Mouse (Mus musculus) liver, embryonic 12.5 days (tissue): ENCODE data around the gene Inpp5f. TPM values are rescaled to one million over a fixed set of nuclear protein-coding genes. Genes with fewer than 3 reads are reported as not detected.
A peak's percentile ranks its signal among the peaks of the same experiment; 100 is the strongest.

Experiments used
- ATAC-seq: fragments of 200-750 bp; cut with Nextera tagmentation; 2 replicates; pipeline ENCODE4 v1.8.0; 2017; ENCODE audit warnings: moderate number of reproducible peaks, mild to moderate bottlenecking, moderate library complexity
- H3K27ac ChIP-seq: fragments of 300-500 bp; sonication (generic); 2 replicates; pipeline ENCODE4 v1.5.1; 2016; ENCODE audit warnings: mild to moderate bottlenecking
- H3K27me3 ChIP-seq: fragments of 300-500 bp; sonication (generic); replicated peaks from 2 replicates; pipeline ENCODE4 v1.6.1; 2016; ENCODE audit warnings: mild to moderate bottlenecking, moderate library complexity
- H3K36me3 ChIP-seq: fragments of 300-500 bp; sonication (generic); 2 replicates; pipeline ENCODE4 v1.6.1; 2016; ENCODE audit warnings: mild to moderate bottlenecking, moderate library complexity
- H3K4me1 ChIP-seq: fragments of 300-500 bp; sonication (generic); 2 replicates; pipeline ENCODE4 v1.6.1; 2016
- H3K4me2 ChIP-seq: fragments of 300-500 bp; sonication (generic); 2 replicates; pipeline ENCODE4 v1.6.1; 2016; ENCODE audit warnings: mild to moderate bottlenecking, moderate library complexity
- H3K4me3 ChIP-seq: fragments of 300-500 bp; sonication (generic); 2 replicates; pipeline ENCODE4 v1.5.1; 2016; ENCODE audit warnings: mild to moderate bottlenecking, moderate library complexity
- H3K9ac ChIP-seq: fragments of 300-500 bp; sonication (generic); 2 replicates; pipeline ENCODE4 v1.6.1; 2016; ENCODE audit warnings: mild to moderate bottlenecking, moderate library complexity
- H3K9me3 ChIP-seq: fragments of 300-500 bp; sonication (generic); replicated peaks from 2 replicates; pipeline ENCODE4 v1.6.1; 2016; ENCODE audit warnings: mild to moderate bottlenecking, moderate library complexity
- WGBS: fragments of 180-500 bp; shearing (Covaris S2); methylation state at CpG from one replicate; pipeline ENCODE4 v1.1.7; 2016; ENCODE audit not compliant: insufficient replicate concordance; 5-methylcytosine and 5-hydroxymethylcytosine counted together
- polyA plus RNA-seq: library from polyadenylated mRNA; unstranded; fragments of >200 nt; fragmentation: Nextera tagmentation; extraction: Ambion mirVana; gene quantifications from 2 replicates; pipeline ENCODE4 v1.2.1, GENCODE M21; 2016

Gene Inpp5f
- polyA plus RNA-seq, 1 experiment from 2014 or later, result 9.3 TPM

GRCm38 (mm10) chr7:128578199-128578945, 32.8 kb upstream of the Inpp5f start:
- Histone ChIP-seq H3K4me3 (no peak overlapping the region), H3K27ac (no peak overlapping the region), H3K9me3 (no peaks in the 10 kb centered on the region), H3K4me2 (no peak overlapping the region), H3K27me3 (0 out of 2 replicates have a peak, but pooled peaks cover 5% of the 10 kb centered on the region), H3K36me3 (no peaks in the 10 kb centered on the region), H3K4me1 (peaks cover 27% of the 10 kb centered on the region), H3K9ac (no peak overlapping the region)
- no peak for ATAC-seq
- WGBS, result 72% methylated on average over 10 of the region's 10 CpGs

GRCm38 (mm10) chr7:128579381-128579780, 31.7 kb upstream of the Inpp5f start:
- Histone ChIP-seq H3K4me1 (peaks cover 27% of the 10 kb centered on the region), H3K27ac (no peak overlapping the region), H3K27me3 (0 out of 2 replicates have a peak, but pooled peaks cover 5% of the 10 kb centered on the region), H3K9ac (no peak overlapping the region), H3K4me3 (no peak overlapping the region), H3K9me3 (no peaks in the 10 kb centered on the region), H3K4me2 (no peak overlapping the region), H3K36me3 (no peaks in the 10 kb centered on the region)
- no peak for ATAC-seq
- 48% methylated on average over 2 of the region's 2 CpGs for WGBS

GRCm38 (mm10) chr7:128580318-128580717, 30.8 kb upstream of the Inpp5f start:
- no peak overlapping the region for H3K9ac ChIP-seq
- H3K9me3 ChIP-seq, result no peaks in the 10 kb centered on the region
- H3K4me2 ChIP-seq, result no peak overlapping the region
- no peaks in the 10 kb centered on the region for H3K36me3 ChIP-seq
- H3K27ac ChIP-seq, result no peak overlapping the region
- H3K27me3 ChIP-seq, result no peaks in the 10 kb centered on the region
- 54% methylated on average over 6 of the region's 6 CpGs for WGBS
- peak; percentile 62 for ATAC-seq
- H3K4me1 ChIP-seq, result peaks cover 27% of the 10 kb centered on the region
- no peak overlapping the region for H3K4me3 ChIP-seq

GRCm38 (mm10) chr7:128581864-128582484, 29.2 kb upstream of the Inpp5f start:
- no peaks in the 10 kb centered on the region for H3K27me3 ChIP-seq
- H3K9me3 ChIP-seq, result no peaks in the 10 kb centered on the region
- peaks cover 29% of the 10 kb centered on the region for H3K4me1 ChIP-seq
- no peak overlapping the region for H3K4me3 ChIP-seq
- no peak overlapping the region for H3K4me2 ChIP-seq
- no peak overlapping the region for H3K9ac ChIP-seq
- 82% methylated on average over 15 of the region's 15 CpGs for WGBS
- no peak overlapping the region for H3K27ac ChIP-seq
- no peak for ATAC-seq
- H3K36me3 ChIP-seq, result no peaks in the 10 kb centered on the region

GRCm38 (mm10) chr7:128583213-128583948, 27.7 kb upstream of the Inpp5f start:
- no peaks in the 10 kb centered on the region for H3K36me3 ChIP-seq
- H3K9me3 ChIP-seq, result no peaks in the 10 kb centered on the region
- WGBS, result 75% methylated on average over 6 of the region's 6 CpGs
- H3K4me2 ChIP-seq, result no peak overlapping the region
- no peaks in the 10 kb centered on the region for H3K27me3 ChIP-seq
- no peak overlapping the region for H3K27ac ChIP-seq
- no peak overlapping the region for H3K9ac ChIP-seq
- ATAC-seq, result no peak
- no peak overlapping the region for H3K4me3 ChIP-seq
- peaks cover 43% of the 10 kb centered on the region for H3K4me1 ChIP-seq

GRCm38 (mm10) chr7:128587334-128587933, 23.7 kb upstream of the Inpp5f start:
- Histone ChIP-seq H3K4me3 (no peak overlapping the region), H3K36me3 (no peaks in the 10 kb centered on the region), H3K4me1 (peaks cover 37% of the 10 kb centered on the region), H3K9me3 (no peaks in the 10 kb centered on the region), H3K4me2 (no peak overlapping the region), H3K27ac (no peak overlapping the region), H3K27me3 (no peaks in the 10 kb centered on the region), H3K9ac (no peak overlapping the region)
- peak; percentile 60; the same call in 1 of the 2 replicates for ATAC-seq
- WGBS, result 29% methylated on average over 4 of the region's 4 CpGs

- Histone ChIP-seq H3K36me3 (no peaks in the 10 kb centered on the region), H3K4me3 (no peak overlapping the region), H3K27ac (no peak overlapping the region), H3K4me1 (peaks cover 39% of the 10 kb centered on the region), H3K9me3 (no peaks in the 10 kb centered on the region), H3K4me2 (no peak overlapping the region), H3K27me3 (no peaks in the 10 kb centered on the region), H3K9ac (no peak overlapping the region)
- ATAC-seq, result 0 out of 2 replicates have a peak, but pooled peaks have one; percentile 46
- 38% methylated on average over 9 of the region's 9 CpGs for WGBS
These were observed 19.6 kb upstream of the Inpp5f start for GRCm38 (mm10) chr7:128591345-128592084.

- H3K36me3 ChIP-seq, result no peaks in the 10 kb centered on the region
- H3K27ac ChIP-seq, result no peak overlapping the region
- ATAC-seq, result no peak
- H3K4me3 ChIP-seq, result peak overlapping the region; percentile 19; the same call in 1 of the 2 replicates
- H3K4me2 ChIP-seq, result peak overlapping the region; percentile 49
- H3K9ac ChIP-seq, result no peak overlapping the region
- no peaks in the 10 kb centered on the region for H3K9me3 ChIP-seq
- H3K27me3 ChIP-seq, result no peaks in the 10 kb centered on the region
- H3K4me1 ChIP-seq, result peaks cover 34% of the 10 kb centered on the region
- 28% methylated on average over 21 of the region's 21 CpGs for WGBS
These were observed 18.8 kb upstream of the Inpp5f start for GRCm38 (mm10) chr7:128592118-128592935.

- Histone ChIP-seq H3K27ac (no peak overlapping the region), H3K36me3 (no peaks in the 10 kb centered on the region), H3K9ac (no peak overlapping the region), H3K9me3 (no peaks in the 10 kb centered on the region), H3K4me1 (peaks cover 28% of the 10 kb centered on the region), H3K27me3 (no peaks in the 10 kb centered on the region), H3K4me2 (0 out of 2 replicates have a peak overlapping the region, but pooled peaks have one; percentile 49), H3K4me3 (no peak overlapping the region)
- ATAC-seq, result no peak
- WGBS, result 38% methylated on average over 6 of the region's 6 CpGs
These were observed 18.2 kb upstream of the Inpp5f start for GRCm38 (mm10) chr7:128592936-128593241.

GRCm38 (mm10) chr7:128596274-128596673, 14.9 kb upstream of the Inpp5f start:
- no peaks in the 10 kb centered on the region for H3K27me3 ChIP-seq
- no peak overlapping the region for H3K27ac ChIP-seq
- 85% methylated on average over 2 of the region's 2 CpGs for WGBS
- H3K9me3 ChIP-seq, result no peaks in the 10 kb centered on the region
- H3K4me1 ChIP-seq, result peaks cover 15% of the 10 kb centered on the region
- ATAC-seq, result no peak
- H3K36me3 ChIP-seq, result no peaks in the 10 kb centered on the region
- no peak overlapping the region for H3K4me2 ChIP-seq
- no peak overlapping the region for H3K4me3 ChIP-seq
- no peak overlapping the region for H3K9ac ChIP-seq

- Histone ChIP-seq H3K27me3 (no peaks in the 10 kb centered on the region), H3K4me2 (no peak overlapping the region), H3K9ac (no peak overlapping the region), H3K4me1 (no peaks in the 10 kb centered on the region), H3K4me3 (no peak overlapping the region), H3K9me3 (no peaks in the 10 kb centered on the region), H3K36me3 (no peaks in the 10 kb centered on the region), H3K27ac (no peak overlapping the region)
- WGBS, result 50% methylated on average over 5 of the region's 5 CpGs
- ATAC-seq, result no peak
These were observed 12.1 kb upstream of the Inpp5f start for GRCm38 (mm10) chr7:128599072-128599471.
